Mouse (Mus musculus) liver, embryonic 15.5 days (tissue): ENCODE results near the gene Nphs1. TPM values are rescaled to one million over a fixed set of nuclear protein-coding genes. Genes with fewer than 3 reads are reported as not detected.
"Not testable (repeated sequence)": the region's sequence is repeated elsewhere in the genome, so short reads cannot be mapped to it uniquely, and the experiment has no call there.

ENCODE experiments used
- ATAC-seq: fragments of 200-750 bp; cut with Nextera tagmentation; 2 replicates; pipeline ENCODE4 v1.8.0; 2017; ENCODE audit warnings: moderate number of reproducible peaks, mild to moderate bottlenecking, moderate library complexity; ENCODE audit not compliant: insufficient read depth
- H3K27ac ChIP-seq: fragments of 300-500 bp; sonication (generic); replicated peaks from 2 replicates; pipeline ENCODE4 v1.5.1; 2015; ENCODE audit warnings: mild to moderate bottlenecking, inconsistent platforms
- H3K27me3 ChIP-seq: fragments of 300-500 bp; sonication (generic); 2 replicates; pipeline ENCODE4 v1.6.1; 2015; ENCODE audit warnings: mild to moderate bottlenecking, inconsistent platforms
- H3K36me3 ChIP-seq: fragments of 300-500 bp; sonication (generic); replicated peaks from 2 replicates; pipeline ENCODE4 v1.6.1; 2015; ENCODE audit warnings: moderate library complexity, mild to moderate bottlenecking, inconsistent platforms
- H3K4me1 ChIP-seq: fragments of 300-500 bp; sonication (generic); replicated peaks from 2 replicates; pipeline ENCODE4 v1.6.1; 2015; ENCODE audit warnings: inconsistent platforms
- H3K4me2 ChIP-seq: fragments of 300-500 bp; sonication (generic); 2 replicates; pipeline ENCODE4 v1.6.1; 2015; ENCODE audit warnings: moderate library complexity, mild to moderate bottlenecking, inconsistent platforms
- H3K4me3 ChIP-seq: fragments of 300-500 bp; sonication (generic); replicated peaks from 2 replicates; pipeline ENCODE4 v1.5.1; 2015; ENCODE audit warnings: mild to moderate bottlenecking, inconsistent platforms
- H3K9ac ChIP-seq: fragments of 300-500 bp; sonication (generic); 2 replicates; pipeline ENCODE4 v1.6.1; 2015; ENCODE audit warnings: moderate library complexity, mild to moderate bottlenecking, inconsistent platforms
- H3K9me3 ChIP-seq: fragments of 300-500 bp; sonication (generic); replicated peaks from 2 replicates; pipeline ENCODE4 v1.6.1; 2016; ENCODE audit warnings: inconsistent platforms
- WGBS: fragments of 180-500 bp; shearing (Covaris S2); methylation state at CpG from one replicate; pipeline ENCODE4 v1.1.7; 2015; ENCODE audit warnings: mixed read lengths; ENCODE audit not compliant: insufficient replicate concordance; 5-methylcytosine and 5-hydroxymethylcytosine counted together
- polyA plus RNA-seq: library from polyadenylated mRNA; unstranded; fragments of >200 nt; fragmentation: Nextera tagmentation; extraction: Ambion mirVana; gene quantifications from 2 replicates; pipeline ENCODE4 v1.2.1, GENCODE M21; 2015

Gene Nphs1
- polyA plus RNA-seq, 1 experiment from 2014 or later, result 0.10 TPM

DNA sequence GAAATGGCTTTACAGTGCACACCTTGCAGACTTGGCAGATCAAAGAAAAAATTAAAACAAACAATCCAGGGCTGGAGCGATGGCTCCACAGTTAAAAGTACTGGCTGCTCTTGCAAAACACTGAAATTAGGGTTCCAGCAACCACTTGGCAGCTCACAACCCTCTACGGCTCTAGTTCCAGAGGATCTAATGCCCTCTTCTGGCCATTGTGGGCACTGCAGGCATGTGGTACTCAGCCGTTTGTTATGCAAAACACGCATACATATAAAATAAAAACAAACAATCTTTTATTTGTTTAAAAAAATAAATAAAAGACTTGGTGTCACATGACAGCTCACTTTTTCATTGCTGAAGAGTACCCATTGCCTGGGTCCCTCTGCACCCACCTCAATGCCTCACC is 34.6 kb downstream of the Nphs1 start:
- no peaks in the 10 kb centered on the region for H3K36me3 ChIP-seq
- H3K9ac ChIP-seq, result no peak overlapping the region
- no peak overlapping the region for H3K4me2 ChIP-seq
- ATAC-seq, result no peak
- no peaks in the 10 kb centered on the region for H3K9me3 ChIP-seq
- H3K4me3 ChIP-seq, result no peak overlapping the region
- H3K27me3 ChIP-seq, result peaks cover 4% of the 10 kb centered on the region; the same call in 1 of the 2 replicates
- 0 out of 2 replicates have a peak overlapping the region, but pooled peaks have one; percentile 4 for H3K27ac ChIP-seq
- WGBS, result 17% methylated on average over 4 of the region's 4 CpGs
- H3K4me1 ChIP-seq, result 0 out of 2 replicates have a peak, but pooled peaks cover 3% of the 10 kb centered on the region

GRCm38 (mm10) chr7:30493401-30493931 is 35.4 kb downstream of the Nphs1 start, which contains the start of gene Prodh2:
TSS of gene Prodh2 (plus strand) at chr7:30493622.
- H3K4me1 ChIP-seq, result 0 out of 2 replicates have a peak, but pooled peaks cover 3% of the 10 kb centered on the region
- no peaks in the 10 kb centered on the region for H3K9me3 ChIP-seq
- H3K27ac ChIP-seq, result peak within 1 kb of the TSS; percentile 45
- WGBS, result 50% methylated on average over 11 of the region's 11 CpGs
- no peaks in the 10 kb centered on the region for H3K36me3 ChIP-seq
- H3K4me2 ChIP-seq, result peak within 1 kb of the TSS; percentile 42
- H3K9ac ChIP-seq, result peak within 1 kb of the TSS; percentile 37; the same call in 1 of the 2 replicates
- peaks cover 4% of the 10 kb centered on the region; the same call in 1 of the 2 replicates for H3K27me3 ChIP-seq
- H3K4me3 ChIP-seq, result peak within 1 kb of the TSS; percentile 51
- ATAC-seq, result peak; percentile 80

DNA sequence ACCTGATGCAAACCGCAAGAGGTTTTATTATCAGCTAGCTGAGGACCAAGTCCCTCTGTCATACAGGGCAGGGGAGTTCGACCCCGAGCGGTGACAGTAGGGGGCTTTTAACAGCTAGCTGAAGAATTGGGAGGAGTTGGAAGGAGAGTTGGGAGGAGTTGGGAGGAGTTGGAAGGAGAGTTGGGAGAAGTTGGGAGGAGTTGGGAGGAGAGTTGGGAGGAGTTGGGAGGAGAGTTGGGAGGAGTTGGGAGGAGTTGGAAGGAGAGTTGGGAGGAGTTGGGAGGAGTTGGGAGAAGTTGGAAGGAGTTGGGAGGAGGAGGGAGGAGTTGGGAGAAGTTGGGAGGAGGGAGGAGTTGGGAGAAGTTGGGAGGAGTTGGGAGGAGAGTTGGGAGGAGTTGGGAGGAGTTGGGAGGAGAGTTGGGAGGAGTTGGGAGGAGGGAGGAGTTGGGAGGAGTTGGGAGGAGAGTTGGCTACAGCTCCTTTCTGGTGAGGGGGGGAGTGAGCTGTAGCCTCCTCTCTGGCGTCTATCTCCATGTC is 37.5 kb downstream of the Nphs1 start:
- not testable (repeated sequence) for ATAC-seq, H3K27me3 ChIP-seq, H3K4me3 ChIP-seq, H3K4me1 ChIP-seq, H3K36me3 ChIP-seq, H3K9ac ChIP-seq, H3K27ac ChIP-seq, H3K9me3 ChIP-seq
- H3K4me2 ChIP-seq, result peak overlapping the region; percentile 42
- 39% methylated on average over 5 of the region's 5 CpGs for WGBS

- WGBS, result 54% methylated on average over 5 of the region's 5 CpGs
- not testable (repeated sequence) for ATAC-seq, H3K27ac ChIP-seq
These were observed 43.0 kb downstream of the Nphs1 start for GRCm38 (mm10) chr7:30501159-30501558.

GRCm38 (mm10) chr7:30508061-30508460 is 49.9 kb downstream of the Nphs1 start:
- Histone ChIP-seq H3K4me1 (no peaks in the 10 kb centered on the region), H3K27me3 (no peaks in the 10 kb centered on the region), H3K36me3 (no peaks in the 10 kb centered on the region), H3K4me2 (no peak overlapping the region), H3K9ac (no peak overlapping the region), H3K4me3 (no peak overlapping the region), H3K27ac (no peak overlapping the region), H3K9me3 (no peaks in the 10 kb centered on the region)
- ATAC-seq, result no peak
- WGBS, result 32% methylated on average over 4 of the region's 4 CpGs

More at GRCm38 (mm10) chr7:30501159-30501558, 43.0 kb downstream of the Nphs1 start:
- H3K4me2 ChIP-seq, H3K9ac ChIP-seq, H3K36me3 ChIP-seq, H3K27me3 ChIP-seq, H3K4me3 ChIP-seq, H3K9me3 ChIP-seq, H3K4me1 ChIP-seq: not testable (repeated sequence)

DNA sequence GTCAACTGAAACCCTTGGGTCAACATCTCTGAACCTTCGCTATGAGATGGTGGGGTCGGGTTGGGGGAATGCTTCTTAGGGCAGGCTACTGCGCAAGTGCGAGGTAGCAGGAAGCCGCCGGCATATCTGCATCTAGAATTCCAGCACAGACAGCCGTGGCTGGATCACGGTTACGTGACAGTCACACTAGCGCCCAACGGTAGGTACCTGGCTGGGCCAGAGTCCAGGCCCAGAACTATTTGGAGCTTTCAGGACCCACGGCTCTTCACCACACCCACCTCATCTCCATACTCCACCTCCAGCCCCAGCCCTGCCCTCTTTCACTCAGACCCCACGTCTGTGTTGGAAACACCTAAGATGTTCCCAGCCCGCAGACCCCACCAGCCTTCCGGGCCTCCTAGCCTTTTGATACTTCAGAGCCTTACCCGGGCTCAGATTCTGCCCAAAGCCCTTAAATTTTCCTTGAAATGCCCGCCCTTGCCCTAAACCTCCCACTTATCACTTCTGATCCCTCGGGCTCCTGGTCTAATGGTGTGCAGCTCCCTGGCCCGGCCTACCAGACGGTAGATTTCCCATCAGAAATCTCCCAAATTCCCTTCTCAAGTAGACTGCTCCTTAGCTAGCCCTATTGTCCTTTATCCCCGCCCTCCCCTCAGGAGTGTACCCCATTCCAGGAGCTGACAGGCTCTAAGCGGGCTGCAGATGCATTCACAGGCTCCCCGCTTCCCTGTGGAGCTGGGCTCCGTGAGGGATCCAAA is 57.1 kb downstream of the Nphs1 start:
- no peak overlapping the region for H3K4me2 ChIP-seq

GRCm38 (mm10) chr7:30518325-30518724 is 60.2 kb downstream of the Nphs1 start:
- 39% methylated on average over 8 of the region's 8 CpGs for WGBS
- Histone ChIP-seq H3K9me3 (no peaks in the 10 kb centered on the region), H3K27ac (no peak overlapping the region), H3K36me3 (no peaks in the 10 kb centered on the region), H3K4me1 (no peaks in the 10 kb centered on the region), H3K27me3 (no peaks in the 10 kb centered on the region), H3K4me3 (no peak overlapping the region), H3K9ac (no peak overlapping the region), H3K4me2 (no peak overlapping the region)
- ATAC-seq, result no peak

More for the DNA sequence above, 57.1 kb downstream of the Nphs1 start:
- no peaks in the 10 kb centered on the region for H3K36me3 ChIP-seq
- no peaks in the 10 kb centered on the region for H3K27me3 ChIP-seq
- WGBS, result 54% methylated on average over 24 of the region's 24 CpGs
- peak; percentile 16; the same call in 1 of the 2 replicates for ATAC-seq
- H3K9ac ChIP-seq, result no peak overlapping the region
- no peaks in the 10 kb centered on the region for H3K4me1 ChIP-seq
- H3K9me3 ChIP-seq, result no peaks in the 10 kb centered on the region
- no peak overlapping the region for H3K27ac ChIP-seq
- H3K4me3 ChIP-seq, result no peak overlapping the region

DNA sequence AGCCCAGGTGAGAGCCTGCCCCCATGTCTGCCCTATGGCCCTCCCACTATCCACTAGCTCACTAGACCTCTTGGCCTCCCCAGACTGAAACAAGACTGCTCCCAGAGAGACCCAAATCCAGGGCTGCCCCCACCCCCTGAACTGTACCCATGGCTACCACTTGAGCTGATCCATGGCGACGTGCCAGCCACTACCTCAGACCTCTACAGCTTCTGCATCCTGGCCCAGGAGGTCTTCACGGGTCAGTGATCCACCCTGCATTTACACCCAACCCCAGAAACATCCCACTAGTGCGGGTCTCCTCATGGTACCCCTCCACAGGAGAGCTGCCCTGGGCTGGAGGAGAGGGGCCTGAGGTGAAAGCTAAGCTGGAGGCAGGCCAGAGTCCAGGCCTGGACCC is 62.3 kb downstream of the Nphs1 start:
- no peak overlapping the region for H3K4me3 ChIP-seq
- H3K9me3 ChIP-seq, result no peaks in the 10 kb centered on the region
- H3K27me3 ChIP-seq, result no peaks in the 10 kb centered on the region
- no peak overlapping the region for H3K27ac ChIP-seq
- no peaks in the 10 kb centered on the region for H3K4me1 ChIP-seq
- 62% methylated on average over 4 of the region's 4 CpGs for WGBS
- H3K9ac ChIP-seq, result no peak overlapping the region
- ATAC-seq, result no peak
- no peak overlapping the region for H3K4me2 ChIP-seq
- H3K36me3 ChIP-seq, result peaks cover 11% of the 10 kb centered on the region; the same call in 1 of the 2 replicates

DNA sequence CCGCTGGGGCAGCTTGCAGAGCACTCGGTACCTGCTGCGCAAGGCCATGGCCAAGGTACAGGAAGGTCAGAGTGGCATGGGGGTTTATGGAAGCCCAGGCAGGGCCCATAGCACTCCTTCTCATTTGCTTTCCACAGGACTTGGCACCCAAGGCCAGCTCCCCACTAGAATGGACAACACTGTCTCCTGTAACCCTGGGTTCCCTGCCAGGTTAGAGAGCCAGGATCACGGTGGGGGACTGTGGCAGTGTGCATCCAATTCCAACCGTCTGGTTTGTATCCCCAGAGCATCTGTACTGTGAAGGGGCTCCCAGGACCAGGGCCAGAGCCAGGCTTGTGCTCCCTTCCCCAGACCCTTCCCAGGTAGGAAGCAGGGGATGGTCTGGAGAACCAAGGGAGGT is 62.7 kb downstream of the Nphs1 start:
- H3K9ac ChIP-seq, result no peak overlapping the region
- no peaks in the 10 kb centered on the region for H3K4me1 ChIP-seq
- H3K27me3 ChIP-seq, result no peaks in the 10 kb centered on the region
- WGBS, result 70% methylated on average over 5 of the region's 5 CpGs
- no peaks in the 10 kb centered on the region for H3K9me3 ChIP-seq
- no peak overlapping the region for H3K4me2 ChIP-seq
- no peak for ATAC-seq
- peaks cover 15% of the 10 kb centered on the region; the same call in 1 of the 2 replicates for H3K36me3 ChIP-seq
- H3K4me3 ChIP-seq, result no peak overlapping the region
- no peak overlapping the region for H3K27ac ChIP-seq

DNA sequence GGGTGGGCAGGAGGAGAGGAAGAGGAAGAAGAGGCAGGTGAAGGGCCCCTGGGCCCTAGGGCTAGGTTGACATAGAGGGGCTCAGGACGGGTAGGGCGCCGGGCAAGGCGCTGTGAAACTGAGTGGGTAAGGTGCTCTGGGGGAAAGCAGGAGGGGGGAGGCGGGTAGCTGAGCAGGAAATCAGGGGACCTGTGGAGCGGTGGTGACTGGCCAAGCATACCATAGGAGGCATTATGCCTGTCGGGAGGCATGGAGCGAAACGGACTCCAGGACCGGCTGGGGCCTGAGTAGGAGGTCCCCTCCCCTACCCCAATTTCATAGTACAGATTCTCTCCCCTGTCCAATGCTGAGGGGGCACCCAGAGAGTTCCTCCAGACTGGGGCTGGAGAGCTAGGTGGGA is 64.8 kb downstream of the Nphs1 start:
- WGBS, result 78% methylated on average over 10 of the region's 10 CpGs

DNA sequence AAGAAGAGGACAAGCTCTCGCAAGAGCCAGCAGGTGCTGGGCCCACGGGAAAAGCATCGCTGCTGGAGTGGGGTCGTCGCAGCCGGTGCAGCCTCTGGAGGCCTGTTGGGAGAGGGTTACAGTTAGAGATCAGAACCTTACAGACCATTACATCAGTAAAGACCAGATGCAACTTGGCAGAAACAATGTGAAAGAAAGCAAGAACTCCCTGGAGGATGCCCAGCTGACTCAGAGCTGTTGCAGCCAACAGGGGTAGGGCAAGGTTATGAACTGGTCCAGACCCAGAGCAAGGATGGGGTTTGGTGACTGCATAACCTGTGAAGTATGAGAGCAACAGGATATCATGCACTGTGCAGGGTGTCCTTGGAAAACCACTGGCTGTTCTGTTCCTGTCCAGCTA is 66.4 kb downstream of the Nphs1 start:
- Histone ChIP-seq H3K4me1 (no peaks in the 10 kb centered on the region), H3K9me3 (no peaks in the 10 kb centered on the region), H3K27me3 (no peaks in the 10 kb centered on the region), H3K4me3 (no peak overlapping the region), H3K36me3 (peaks cover 48% of the 10 kb centered on the region), H3K27ac (no peak overlapping the region), H3K4me2 (no peak overlapping the region), H3K9ac (no peak overlapping the region)
- no peak for ATAC-seq
- 74% methylated on average over 6 of the region's 6 CpGs for WGBS

More for the DNA sequence above, 64.8 kb downstream of the Nphs1 start:
- Histone ChIP-seq H3K36me3 (peaks cover 32% of the 10 kb centered on the region), H3K4me1 (no peaks in the 10 kb centered on the region), H3K27me3 (no peaks in the 10 kb centered on the region), H3K4me3 (no peak overlapping the region), H3K4me2 (no peak overlapping the region), H3K9ac (no peak overlapping the region), H3K9me3 (no peaks in the 10 kb centered on the region), H3K27ac (no peak overlapping the region)
- no peak for ATAC-seq
